Mouse (Mus musculus): ENCODE results near the gene Wscd2.

Wscd2 gene

DNA sequence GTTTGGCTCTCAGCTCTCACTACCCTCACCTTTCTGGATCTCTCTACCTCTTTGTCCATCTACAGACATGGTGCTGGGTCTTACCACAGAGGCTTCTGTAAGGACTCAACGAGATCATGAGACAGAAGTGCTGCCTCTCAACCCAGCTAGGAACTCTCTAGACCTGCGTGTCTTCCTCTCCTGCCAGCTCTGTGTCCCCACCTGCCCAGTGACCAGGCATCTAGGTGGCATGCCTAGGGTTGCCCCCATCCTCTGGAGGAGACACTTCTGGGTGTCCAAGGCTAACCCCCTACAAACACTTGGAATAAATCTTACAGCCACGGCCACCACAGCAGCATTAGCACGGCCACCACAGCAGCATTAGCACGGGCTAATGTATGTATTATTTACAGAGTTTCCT is 119.8 kb downstream of the Wscd2 start:
- in situ Hi-C loops (cut with MboI, MseI) = no loop called here

GRCm38 (mm10) chr5:113610490-113610889 is 120.4 kb downstream of the Wscd2 start:
- in situ Hi-C loops (cut with MboI, MseI) = no loop called here

- in situ Hi-C loops (cut with MboI, MseI) = no loop called here
Observed at GRCm38 (mm10) chr5:113611131-113611530, 121.0 kb downstream of the Wscd2 start.

DNA sequence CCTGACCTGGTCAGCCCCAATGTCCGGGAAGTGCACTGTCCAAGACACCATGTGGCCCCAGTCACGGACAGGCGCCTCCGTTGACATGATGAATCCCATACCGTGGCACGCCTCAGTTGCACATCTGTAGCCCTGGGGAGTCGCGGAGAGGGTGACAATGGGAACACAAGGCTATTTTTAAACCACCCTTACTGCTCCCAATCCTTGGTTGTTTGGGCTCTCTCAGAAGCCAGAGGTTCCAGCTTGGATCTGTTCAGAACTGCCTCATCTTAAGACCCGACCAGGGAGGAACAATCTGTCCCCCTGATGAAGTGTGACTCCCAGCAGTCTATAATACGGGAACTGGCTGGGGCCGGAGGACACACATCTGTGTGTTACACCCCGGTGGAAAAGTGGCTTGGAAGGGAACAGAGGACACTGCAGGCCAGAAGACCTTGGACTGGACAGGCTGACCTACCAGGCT is 121.7 kb downstream of the Wscd2 start:
- in situ Hi-C loops (cut with MboI, MseI) = no loop called here

- in situ Hi-C loops (cut with MboI, MseI) = no loop called here
Observed at GRCm38 (mm10) chr5:113618716-113619115, 128.6 kb downstream of the Wscd2 start.

- in situ Hi-C loops (cut with MboI, MseI) = no loop called here
Observed at GRCm38 (mm10) chr5:113619151-113619550, 129.0 kb downstream of the Wscd2 start.

GRCm38 (mm10) chr5:113620130-113620716 is 130.1 kb downstream of the Wscd2 start:
- in situ Hi-C loops (cut with MboI, MseI) = no loop called here

GRCm38 (mm10) chr5:113620999-113621398 is 130.9 kb downstream of the Wscd2 start:
- in situ Hi-C loops (cut with MboI, MseI) = no loop called here

GRCm38 (mm10) chr5:113623052-113623451 is 132.9 kb downstream of the Wscd2 start:
- in situ Hi-C loops (cut with MboI, MseI) = no loop called here

DNA sequence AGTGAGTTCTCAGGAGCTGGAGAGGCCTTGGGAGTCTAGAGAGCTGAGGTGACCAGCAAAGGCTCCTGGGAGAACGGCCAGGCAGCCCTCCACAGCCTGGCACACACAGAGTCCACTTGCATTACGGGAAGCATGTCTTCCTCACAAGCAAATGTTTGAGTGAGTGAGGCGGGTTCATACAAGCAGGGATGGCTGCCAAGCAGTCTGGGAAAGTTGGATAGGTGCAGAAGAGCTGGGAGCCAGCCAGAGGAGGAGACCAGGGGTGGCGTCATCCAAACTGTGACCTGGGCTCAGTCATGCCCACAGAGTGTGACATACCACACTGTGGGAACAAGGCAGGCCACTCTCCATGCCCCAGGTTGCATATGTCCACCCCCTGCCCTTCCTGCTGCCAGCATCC is 134.9 kb downstream of the Wscd2 start:
- in situ Hi-C loops (cut with MboI, MseI) = no loop called here

DNA sequence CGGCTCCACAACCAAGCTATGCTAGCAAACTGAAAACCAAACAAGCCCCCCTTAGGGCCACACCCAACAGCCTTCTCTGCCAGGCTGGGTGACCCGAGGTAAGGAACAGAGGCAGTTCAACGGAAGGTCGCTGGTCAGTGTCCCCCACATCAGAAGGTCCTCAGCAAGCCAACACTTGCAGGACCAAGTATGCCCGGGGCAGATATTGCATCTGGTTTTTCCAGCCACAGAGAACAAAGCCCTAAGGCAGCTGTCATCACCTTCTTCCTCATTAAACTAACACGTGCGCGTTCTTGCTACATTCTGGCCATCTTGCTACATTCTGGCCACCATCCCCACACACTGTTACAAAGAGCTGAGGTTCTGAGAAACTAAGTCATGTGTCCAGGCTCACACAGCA is 136.2 kb downstream of the Wscd2 start:
- in situ Hi-C loops (cut with MboI, MseI) = no loop called here

DNA sequence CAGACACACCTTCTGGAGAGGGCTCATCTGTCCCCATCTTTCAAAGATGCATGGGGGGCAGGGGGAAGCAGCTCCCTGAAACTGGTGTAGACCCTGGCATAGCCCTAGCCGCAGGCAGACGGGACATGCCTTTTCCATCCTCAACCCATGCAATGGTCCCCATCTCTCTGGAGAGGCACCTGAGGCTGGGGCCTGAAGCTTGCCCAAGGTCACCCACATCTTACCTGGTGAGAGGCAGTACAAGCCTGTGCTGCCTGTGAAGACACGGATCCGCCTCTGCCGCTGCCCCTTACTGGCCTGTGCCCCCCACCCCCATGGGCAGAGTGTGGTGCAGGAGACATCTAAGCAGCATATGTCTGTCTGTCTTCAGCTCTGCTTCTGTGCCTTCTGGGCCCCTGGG is 136.9 kb downstream of the Wscd2 start:
- in situ Hi-C loops (cut with MboI, MseI) = no loop called here

- in situ Hi-C loops (cut with MboI, MseI) = no loop called here
Observed at GRCm38 (mm10) chr5:113627820-113628437, 137.8 kb downstream of the Wscd2 start.

DNA sequence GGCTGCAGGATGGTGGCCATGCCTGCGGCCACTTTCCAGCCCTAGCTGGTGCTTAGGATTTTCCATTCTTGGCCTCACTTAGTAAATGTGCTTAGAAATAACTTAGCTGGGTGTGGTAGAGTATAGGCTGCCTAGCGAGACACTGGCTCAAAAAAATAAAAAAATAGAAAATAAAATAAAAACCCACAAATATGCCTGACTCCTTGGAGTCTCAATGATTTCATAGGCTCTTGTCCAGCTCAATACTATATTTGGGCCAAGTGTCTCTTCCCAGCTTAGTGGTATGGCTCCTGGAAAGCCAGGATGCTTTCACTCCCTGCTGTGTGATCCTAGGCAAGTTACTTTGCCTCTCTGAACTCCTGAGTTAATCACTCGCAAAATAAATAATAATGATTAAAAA is 139.1 kb downstream of the Wscd2 start:
- in situ Hi-C loops (cut with MboI, MseI) = no loop called here

GRCm38 (mm10) chr5:113630116-113630515 is 140.0 kb downstream of the Wscd2 start:
- in situ Hi-C loops (cut with MboI, MseI) = no loop called here

- in situ Hi-C loops (cut with MboI, MseI) = no loop called here
Observed at GRCm38 (mm10) chr5:113633037-113633714, 143.0 kb downstream of the Wscd2 start.

- in situ Hi-C loops (cut with MboI, MseI) = no loop called here
Observed at GRCm38 (mm10) chr5:113634024-113634651, 144.0 kb downstream of the Wscd2 start.

GRCm38 (mm10) chr5:113634887-113635610 is 144.9 kb downstream of the Wscd2 start:
- in situ Hi-C loops (cut with MboI, MseI) = no loop called here

DNA sequence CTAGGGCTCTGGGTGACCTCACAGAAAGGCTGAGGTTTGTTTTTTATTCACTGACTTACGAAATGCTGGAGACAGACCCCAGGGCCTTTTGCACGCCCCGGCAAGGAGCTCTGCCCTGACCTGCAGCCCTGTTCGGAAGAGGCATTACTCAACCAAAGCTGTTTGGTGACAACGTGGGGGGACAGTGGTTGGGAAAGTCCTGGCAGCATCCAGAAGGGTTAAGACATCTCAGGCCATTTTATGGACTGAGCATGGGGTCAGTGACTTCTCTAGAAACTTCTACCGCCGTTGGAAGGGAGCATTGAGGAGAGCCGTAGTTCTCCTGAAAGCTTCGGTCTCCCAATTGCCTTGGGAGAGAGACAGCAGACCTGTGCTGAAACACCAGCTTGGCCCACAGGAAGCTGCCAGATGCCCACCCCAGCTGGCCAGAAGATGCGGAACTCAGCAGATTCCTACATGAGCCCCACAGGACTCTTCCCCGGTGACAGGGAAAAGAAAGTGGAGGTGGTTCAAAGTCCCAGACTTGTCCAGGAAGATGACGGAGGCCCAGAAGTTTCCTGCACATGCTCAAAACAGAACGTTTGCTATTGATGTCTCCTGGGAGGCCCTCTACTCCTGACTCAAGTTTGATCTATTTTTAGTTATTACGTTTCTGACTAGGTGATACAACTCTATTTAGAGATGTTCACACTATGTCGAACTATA is 145.9 kb downstream of the Wscd2 start:
- in situ Hi-C loops (cut with MboI, MseI) = no loop called here

DNA sequence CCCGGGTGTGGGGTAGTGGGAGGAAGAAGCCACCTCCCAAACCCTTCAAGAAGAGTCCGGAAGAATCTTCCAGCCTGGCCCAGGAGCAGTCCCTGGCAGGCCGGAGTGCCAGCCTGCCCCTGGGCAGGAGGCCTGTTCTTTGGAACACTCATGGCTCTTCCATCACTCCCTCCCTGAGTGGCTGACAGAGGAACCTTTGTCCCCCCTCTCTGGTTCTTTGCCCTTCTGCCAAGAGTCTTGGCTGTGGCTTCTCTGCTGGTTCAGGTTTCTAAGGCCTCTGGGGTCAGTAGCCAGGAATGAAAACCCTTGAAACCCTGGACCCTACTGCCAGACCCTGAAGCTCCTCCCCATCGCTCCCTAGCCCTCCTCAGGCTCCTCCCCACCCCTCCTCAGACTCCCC is 147.5 kb downstream of the Wscd2 start:
- in situ Hi-C loops (cut with MboI, MseI) = no loop called here

GRCm38 (mm10) chr5:113638055-113638454 is 147.9 kb downstream of the Wscd2 start:
- in situ Hi-C loops (cut with MboI, MseI) = no loop called here

Measured in T-helper 1 cell (primary cell).